Mouse (Mus musculus) liver, embryonic 16.5 days (tissue): Measurements from ENCODE around the gene Slc1a1. TPM values are rescaled to one million over a fixed set of nuclear protein-coding genes. Genes with fewer than 3 reads are reported as not detected.
A peak's percentile ranks its signal among the peaks of the same experiment; 100 is the strongest.

ENCODE experiments used
- ATAC-seq: fragments of 200-750 bp; cut with Nextera tagmentation; 2 replicates; pipeline ENCODE4 v1.8.0; 2017; ENCODE audit warnings: low read depth, mild to moderate bottlenecking, moderate number of reproducible peaks, moderate library complexity
- H3K27ac ChIP-seq: fragments of 300-500 bp; sonication (generic); 2 replicates; pipeline ENCODE4 v1.5.1; 2014; ENCODE audit warnings: mild to moderate bottlenecking, low read length
- H3K27me3 ChIP-seq: fragments of 300-500 bp; sonication (generic); 2 replicates; pipeline ENCODE4 v1.6.1; 2014; ENCODE audit warnings: low read depth, low read length, mixed read lengths; ENCODE audit not compliant: control insufficient read depth, insufficient read depth
- H3K36me3 ChIP-seq: fragments of 300-500 bp; sonication (generic); 2 replicates; pipeline ENCODE4 v1.6.1; 2014; ENCODE audit warnings: mild to moderate bottlenecking; ENCODE audit not compliant: control insufficient read depth, insufficient read depth
- H3K4me1 ChIP-seq: fragments of 300-500 bp; sonication (generic); 2 replicates; pipeline ENCODE4 v1.6.1; 2014; ENCODE audit warnings: low read depth, low read length, mixed read lengths; ENCODE audit not compliant: control insufficient read depth
- H3K4me2 ChIP-seq: fragments of 300-500 bp; sonication (generic); 2 replicates; pipeline ENCODE4 v1.6.1; 2014; ENCODE audit warnings: low read depth, low read length, mixed read lengths
- H3K4me3 ChIP-seq: fragments of 300-500 bp; sonication (generic); 2 replicates; pipeline ENCODE4 v1.5.1; 2014; ENCODE audit warnings: low read depth, mild to moderate bottlenecking, low read length
- H3K9ac ChIP-seq: fragments of 300-500 bp; sonication (generic); 2 replicates; pipeline ENCODE4 v1.6.1; 2014; ENCODE audit warnings: low read depth, low read length
- H3K9me3 ChIP-seq: fragments of 300-500 bp; sonication (generic); replicated peaks from 2 replicates; pipeline ENCODE4 v1.6.1; 2016; ENCODE audit warnings: low read length; ENCODE audit not compliant: control insufficient read depth
- WGBS: fragments of 180-500 bp; shearing (Covaris S2); extraction: QIAGEN DNeasy Blood & Tissue Kit; methylation state at CpG from one replicate; pipeline ENCODE4 v1.1.7; 2014; ENCODE audit not compliant: insufficient replicate concordance; 5-methylcytosine and 5-hydroxymethylcytosine counted together
- polyA plus RNA-seq: library from polyadenylated mRNA; unstranded; fragments of >200 nt; fragmentation: Nextera tagmentation; extraction: Ambion mirVana; gene quantifications from 2 replicates; pipeline ENCODE4 v1.2.1, GENCODE M21; 2015

The Slc1a1 gene
- polyA plus RNA-seq, 1 experiment from 2014 or later, result 0.09 TPM

GRCm38 (mm10) chr19:28807497-28807871 is 27.4 kb upstream of the Slc1a1 start:
- Histone ChIP-seq H3K27ac (no peak overlapping the region), H3K4me1 (no peaks in the 10 kb centered on the region), H3K4me2 (no peak overlapping the region), H3K9ac (no peak overlapping the region), H3K27me3 (no peaks in the 10 kb centered on the region), H3K4me3 (no peak overlapping the region), H3K9me3 (no peaks in the 10 kb centered on the region), H3K36me3 (no peaks in the 10 kb centered on the region)
- ATAC-seq, result no peak
- WGBS, result 58% methylated on average over 2 of the region's 2 CpGs

GRCm38 (mm10) chr19:28818286-28818685 is 16.6 kb upstream of the Slc1a1 start:
- Histone ChIP-seq H3K27me3 (no peaks in the 10 kb centered on the region), H3K4me2 (no peak overlapping the region), H3K9me3 (no peaks in the 10 kb centered on the region), H3K4me3 (no peak overlapping the region), H3K9ac (no peak overlapping the region), H3K27ac (no peak overlapping the region), H3K4me1 (no peaks in the 10 kb centered on the region), H3K36me3 (no peaks in the 10 kb centered on the region)
- ATAC-seq, result no peak
- WGBS, result 56% methylated on average over 4 of the region's 4 CpGs

- Histone ChIP-seq H3K4me3 (no peak overlapping the region), H3K4me2 (no peak overlapping the region), H3K27ac (no peak overlapping the region), H3K36me3 (no peaks in the 10 kb centered on the region), H3K4me1 (no peaks in the 10 kb centered on the region), H3K9me3 (no peaks in the 10 kb centered on the region), H3K27me3 (no peaks in the 10 kb centered on the region), H3K9ac (no peak overlapping the region)
- ATAC-seq, result no peak
- WGBS, result 55% methylated on average over 15 of the region's 15 CpGs
Observed at GRCm38 (mm10) chr19:28827697-28828328, 7.0 kb upstream of the Slc1a1 start.

- H3K4me2 ChIP-seq, result no peak overlapping the region
- H3K9ac ChIP-seq, result no peak overlapping the region
- no peak overlapping the region for H3K4me3 ChIP-seq
- H3K9me3 ChIP-seq, result no peaks in the 10 kb centered on the region
- no peaks in the 10 kb centered on the region; the same call in 1 of the 2 replicates for H3K4me1 ChIP-seq
- no peak overlapping the region for H3K27ac ChIP-seq
- H3K36me3 ChIP-seq, result no peaks in the 10 kb centered on the region
- no peak for ATAC-seq
- peaks cover 23% of the 10 kb centered on the region for H3K27me3 ChIP-seq
Observed at GRCm38 (mm10) chr19:28831324-28831723, 3.5 kb upstream of the Slc1a1 start.

- no peak overlapping the region for H3K9ac ChIP-seq
- no peak for ATAC-seq
- no peak overlapping the region for H3K27ac ChIP-seq
- H3K4me3 ChIP-seq, result no peak overlapping the region
- WGBS, result 74% methylated on average over 3 of the region's 3 CpGs
- peaks cover 23% of the 10 kb centered on the region for H3K27me3 ChIP-seq
- H3K4me2 ChIP-seq, result no peak overlapping the region
- no peaks in the 10 kb centered on the region for H3K36me3 ChIP-seq
- H3K9me3 ChIP-seq, result no peaks in the 10 kb centered on the region
- no peaks in the 10 kb centered on the region; the same call in 1 of the 2 replicates for H3K4me1 ChIP-seq
Observed at GRCm38 (mm10) chr19:28832605-28833004, 2.2 kb upstream of the Slc1a1 start.

GRCm38 (mm10) chr19:28834388-28834787 is 461 bp upstream of the Slc1a1 start:
- WGBS, result 8% methylated on average over 10 of the region's 10 CpGs
- no peak for ATAC-seq

GRCm38 (mm10) chr19:28835500-28835864 is 633 bp downstream of the Slc1a1 start:
- H3K27ac ChIP-seq, result no peak overlapping the region
- peak overlapping the region; percentile 61 for H3K4me2 ChIP-seq
- no peaks in the 10 kb centered on the region; the same call in 1 of the 2 replicates for H3K4me1 ChIP-seq
- H3K36me3 ChIP-seq, result no peaks in the 10 kb centered on the region
- no peak overlapping the region for H3K9ac ChIP-seq
- H3K27me3 ChIP-seq, result peaks cover 23% of the 10 kb centered on the region
- ATAC-seq, result no peak
- WGBS, result 11% methylated on average over 9 of the region's 9 CpGs
- peak overlapping the region; percentile 50 for H3K4me3 ChIP-seq
- no peaks in the 10 kb centered on the region for H3K9me3 ChIP-seq

More at GRCm38 (mm10) chr19:28834388-28834787, 461 bp upstream of the Slc1a1 start:
- H3K36me3 ChIP-seq, result no peaks in the 10 kb centered on the region
- H3K4me2 ChIP-seq, result peak overlapping the region; percentile 61
- no peak overlapping the region for H3K9ac ChIP-seq
- peak overlapping the region; percentile 50 for H3K4me3 ChIP-seq
- H3K4me1 ChIP-seq, result no peaks in the 10 kb centered on the region; the same call in 1 of the 2 replicates
- H3K27me3 ChIP-seq, result peaks cover 23% of the 10 kb centered on the region
- no peaks in the 10 kb centered on the region for H3K9me3 ChIP-seq
- H3K27ac ChIP-seq, result no peak overlapping the region

GRCm38 (mm10) chr19:28836116-28836515 is 1.3 kb downstream of the Slc1a1 start:
- ATAC-seq, result no peak
- H3K27ac ChIP-seq, result no peak overlapping the region
- H3K4me2 ChIP-seq, result no peak overlapping the region
- no peak overlapping the region for H3K4me3 ChIP-seq
- no peaks in the 10 kb centered on the region for H3K9me3 ChIP-seq
- no peaks in the 10 kb centered on the region; the same call in 1 of the 2 replicates for H3K4me1 ChIP-seq
- no peaks in the 10 kb centered on the region for H3K36me3 ChIP-seq
- H3K9ac ChIP-seq, result no peak overlapping the region
- 39% methylated on average over 3 of the region's 3 CpGs for WGBS
- H3K27me3 ChIP-seq, result peaks cover 23% of the 10 kb centered on the region

- no peak overlapping the region for H3K4me3 ChIP-seq
- H3K27me3 ChIP-seq, result peaks cover 23% of the 10 kb centered on the region
- ATAC-seq, result no peak
- H3K36me3 ChIP-seq, result no peaks in the 10 kb centered on the region
- no peak overlapping the region for H3K9ac ChIP-seq
- no peaks in the 10 kb centered on the region; the same call in 1 of the 2 replicates for H3K4me1 ChIP-seq
- no peak overlapping the region for H3K27ac ChIP-seq
- H3K9me3 ChIP-seq, result no peaks in the 10 kb centered on the region
- H3K4me2 ChIP-seq, result no peak overlapping the region
- 52% methylated on average over 11 of the region's 11 CpGs for WGBS
Observed at GRCm38 (mm10) chr19:28836651-28837410, 2.0 kb downstream of the Slc1a1 start.
